Mouse (Mus musculus): Measurements from ENCODE around the gene Cd55b. TPM values are rescaled to one million over a fixed set of nuclear protein-coding genes. Genes with fewer than 3 reads are reported as not detected.

Cd55b gene
- not detected for polyA plus RNA-seq (2012; fragmentation: generic; extraction: Trizol)

DNA sequence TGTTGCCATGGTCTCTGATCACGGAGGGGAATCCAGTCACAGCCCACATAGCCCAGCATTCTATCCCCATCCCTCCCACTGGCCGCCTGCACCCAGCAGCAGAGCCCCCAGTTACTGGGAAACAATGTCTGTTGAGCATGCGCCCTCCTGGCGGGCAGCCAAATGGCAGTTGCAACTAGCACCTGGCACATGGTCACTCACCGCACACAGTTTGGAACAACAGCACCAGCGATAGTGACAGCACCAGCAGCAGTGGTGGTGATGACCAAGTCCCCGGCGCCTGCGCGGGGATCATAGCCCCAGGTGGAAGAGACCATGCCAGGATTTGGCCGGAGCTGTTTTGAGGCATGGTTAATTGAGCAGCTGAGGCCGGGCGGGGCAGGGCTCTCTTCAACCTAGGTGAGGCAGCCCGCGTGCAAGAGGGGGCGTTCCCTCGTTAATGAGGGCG, at the start of gene Cd55b:
TSS of gene Cd55b (minus strand) at position 346 of the 448 bp plus-strand sequence.

DNA sequence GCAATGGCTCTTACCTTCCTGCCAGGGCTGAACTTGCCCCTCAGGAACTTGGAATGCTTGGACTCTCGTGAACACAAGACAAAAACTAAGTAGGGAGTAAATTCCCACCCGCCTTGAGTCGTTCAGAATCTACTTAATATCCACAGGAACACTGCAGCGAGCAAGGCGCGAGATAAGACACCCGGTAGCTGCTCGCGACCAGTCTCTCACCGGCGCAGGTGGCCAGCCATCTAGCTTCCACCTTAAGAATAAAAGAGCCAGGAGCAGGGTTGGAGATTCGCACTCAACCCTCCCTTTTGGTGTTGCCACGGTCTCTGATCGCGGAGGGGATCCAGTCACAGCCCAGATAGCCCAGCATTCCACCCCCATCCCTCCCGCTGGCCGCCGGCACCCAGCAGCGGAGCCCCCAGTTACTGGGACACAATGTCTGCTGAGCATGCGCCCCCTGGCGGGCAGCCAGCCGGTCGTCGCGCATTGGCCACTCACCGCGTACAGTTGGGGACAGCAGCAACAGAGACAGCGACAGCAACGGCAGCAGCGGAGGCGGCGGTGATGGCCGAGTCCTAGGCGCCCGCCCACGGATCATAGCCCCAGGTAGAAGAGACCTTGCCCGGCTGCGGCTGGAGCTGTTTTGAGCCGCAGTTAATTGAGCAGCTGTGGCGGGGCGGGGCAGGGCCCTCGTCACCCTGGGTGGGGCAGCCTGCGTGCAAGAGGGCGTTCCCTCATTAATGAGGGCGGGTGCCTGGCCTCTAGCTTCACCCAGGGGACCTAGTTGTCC, 39.5 kb upstream of the Cd55b start, which contains the start of gene Cd55:
TSS of gene Cd55 (minus strand) at position 661 of the 778 bp plus-strand sequence.

Other genes starting within 250 kb of the Cd55b start
- gene Cd55, start 39.7 kb upstream of the Cd55b start, polyA plus RNA-seq (2012; fragmentation: generic; extraction: Trizol) = under 1 TPM in 1 of 2 experiments, not detected in 1; 0.05 TPM
- not detected for gene Zp3r, start 206.6 kb upstream of the Cd55b start, polyA plus RNA-seq (2012; fragmentation: generic; extraction: Trizol)
- gene C4bp, start 238.6 kb upstream of the Cd55b start, polyA plus RNA-seq (2012; fragmentation: generic; extraction: Trizol) = not detected